Mouse (Mus musculus) heart, postnatal 0 days (tissue): ENCODE results near the gene Psmd13. TPM values are rescaled to one million over a fixed set of nuclear protein-coding genes. Genes with fewer than 3 reads are reported as not detected.

Experiments used
- ATAC-seq: fragments of 200-750 bp; cut with Nextera tagmentation; 2 replicates; pipeline ENCODE4 v1.8.0; 2017; ENCODE audit warnings: low read depth, moderate number of reproducible peaks, moderate library complexity; ENCODE audit not compliant: insufficient read depth
- DNase-seq: peaks from one replicate; pipeline ENCODE4 v3.0.0-alpha.2; 2016; ENCODE audit warnings: low spot score
- H3K27ac ChIP-seq: fragments of 300-500 bp; sonication (generic); 2 replicates; pipeline ENCODE4 v1.5.1; 2014; ENCODE audit warnings: low read depth, mild to moderate bottlenecking
- H3K27me3 ChIP-seq: fragments of 300-500 bp; sonication (generic); 2 replicates; pipeline ENCODE4 v1.6.1; 2014; ENCODE audit warnings: low read length, mixed read lengths; ENCODE audit not compliant: control insufficient read depth, insufficient read depth
- H3K36me3 ChIP-seq: fragments of 300-500 bp; sonication (generic); replicated peaks from 2 replicates; pipeline ENCODE4 v1.6.1; 2014; ENCODE audit warnings: low read length, mixed read lengths; ENCODE audit not compliant: control insufficient read depth, insufficient read depth
- H3K4me1 ChIP-seq: fragments of 300-500 bp; sonication (generic); 2 replicates; pipeline ENCODE4 v1.6.1; 2014; ENCODE audit warnings: antibody characterized with exemption; ENCODE audit not compliant: control insufficient read depth, insufficient read depth
- H3K4me2 ChIP-seq: fragments of 300-500 bp; sonication (generic); 2 replicates; pipeline ENCODE4 v1.6.1; 2014; ENCODE audit warnings: low read depth, mild to moderate bottlenecking, low read length, moderate library complexity
- H3K4me3 ChIP-seq: fragments of 300-500 bp; sonication (generic); 2 replicates; pipeline ENCODE4 v1.5.1; 2014; ENCODE audit warnings: low read depth, low read length
- H3K9ac ChIP-seq: fragments of 300-500 bp; sonication (generic); replicated peaks from 2 replicates; pipeline ENCODE4 v1.6.1; 2014; ENCODE audit warnings: low read depth, low read length, mixed read lengths
- H3K9me3 ChIP-seq: fragments of 300-500 bp; sonication (generic); replicated peaks from 2 replicates; pipeline ENCODE4 v1.6.1; 2016; ENCODE audit warnings: low read length; ENCODE audit not compliant: control insufficient read depth
- CTCF ChIP-seq: IDR thresholded peaks from 2 replicates; pipeline ENCODE4 v1.5.1; 2016; ENCODE audit warnings: antibody characterized with exemption, control low read depth, low read depth
- EP300 ChIP-seq: IDR thresholded peaks from 2 replicates; pipeline ENCODE4 v1.6.1; 2016; ENCODE audit warnings: antibody characterized with exemption, low read depth
- WGBS: fragments of 180-500 bp; shearing (Covaris S2); extraction: QIAGEN DNeasy Blood & Tissue Kit; methylation state at CpG from one replicate; pipeline ENCODE4 v1.1.7; 2014; 5-methylcytosine and 5-hydroxymethylcytosine counted together
- polyA plus RNA-seq: library from polyadenylated mRNA; unstranded; fragments of >200 nt; fragmentation: Nextera tagmentation; extraction: Ambion mirVana; gene quantifications from 2 replicates; pipeline ENCODE4 v1.2.1, GENCODE M21; 2015
- total RNA-seq: library from RNA; depleted of rRNA; stranded (reverse); fragments of >200 nt; gene quantifications from 2 replicates; pipeline ENCODE4 v1.2.3, GENCODE M21; 2014; ENCODE audit warnings: low replicate concordance

Gene Psmd13
- total and polyA plus RNA-seq, 2 experiments from 2014 or later: 72.6 to 185 TPM

- no peak for ATAC-seq
- WGBS: 90% methylated on average over 8 of the region's 8 CpGs
- Histone ChIP-seq H3K4me3 (peak overlapping the region; percentile 91; the same call in 1 of the 2 replicates), H3K36me3 (peaks cover 62% of the 10 kb centered on the region), H3K9ac (no peak overlapping the region), H3K9me3 (no peaks in the 10 kb centered on the region), H3K4me2 (peak overlapping the region; percentile 80), H3K27ac (no peak overlapping the region), H3K4me1 (peaks cover 20% of the 10 kb centered on the region), H3K27me3 (no peaks in the 10 kb centered on the region)
- DNase-seq: no peak
- TF ChIP-seq CTCF (no peak), EP300 (no peak)
These were observed 23.0 kb upstream of the Psmd13 start for GRCm38 (mm10) chr7:140858746-140859145.

DNA sequence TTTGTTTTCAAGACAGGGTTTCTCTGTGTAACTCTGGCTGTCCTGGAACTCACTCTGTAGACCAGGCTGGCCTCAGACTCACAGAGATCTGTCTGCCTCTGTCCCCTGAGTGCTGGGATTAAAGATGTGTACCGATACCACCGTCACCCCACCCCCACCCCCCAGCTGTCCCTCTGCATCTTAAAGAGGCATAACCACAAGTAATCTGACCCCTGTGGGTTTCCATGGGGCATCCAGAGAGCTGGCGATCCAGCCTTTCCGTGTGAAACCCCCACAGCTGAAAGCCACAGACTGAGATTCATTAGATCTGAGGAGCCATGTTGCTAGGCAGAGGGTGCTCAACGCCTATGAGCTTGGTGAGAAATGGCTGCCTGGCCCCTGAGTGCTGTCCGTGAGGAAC is 21.8 kb upstream of the Psmd13 start:
- H3K27ac ChIP-seq: no peak overlapping the region
- ATAC-seq: no peak
- no peak overlapping the region for H3K9ac ChIP-seq
- H3K27me3 ChIP-seq: no peaks in the 10 kb centered on the region
- no peak for DNase-seq
- H3K4me1 ChIP-seq: peaks cover 20% of the 10 kb centered on the region
- H3K9me3 ChIP-seq: no peaks in the 10 kb centered on the region
- no peak overlapping the region for H3K4me2 ChIP-seq
- H3K4me3 ChIP-seq: no peak overlapping the region
- peaks cover 62% of the 10 kb centered on the region for H3K36me3 ChIP-seq
- WGBS: 73% methylated on average over 6 of the region's 6 CpGs
- no peak for TF ChIP-seq CTCF
- TF ChIP-seq EP300: no peak

DNA sequence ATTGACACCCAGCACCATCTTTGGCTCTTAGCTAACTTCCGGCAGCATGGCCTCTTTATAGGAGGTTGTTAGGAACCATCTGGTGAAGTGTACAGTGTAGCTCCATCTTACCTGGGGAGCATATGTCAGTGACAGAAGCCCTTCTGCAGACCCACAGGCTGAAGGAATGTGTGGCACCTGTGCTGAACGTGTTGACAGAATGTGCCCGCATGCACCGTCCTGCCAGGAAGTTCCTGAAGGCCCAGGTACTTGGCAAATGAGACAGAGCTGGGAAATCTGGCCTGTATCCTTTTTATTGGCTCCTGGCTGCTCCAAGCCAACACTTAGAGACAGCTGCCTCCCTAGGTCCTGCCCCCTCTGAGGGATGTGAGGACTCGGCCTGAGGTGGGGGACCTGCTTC is 21.0 kb upstream of the Psmd13 start:
- 78% methylated on average over 5 of the region's 5 CpGs for WGBS
- H3K4me1 ChIP-seq: peaks cover 13% of the 10 kb centered on the region
- no peak overlapping the region for H3K4me2 ChIP-seq
- ATAC-seq (no peak), DNase-seq (no peak)
- no peak overlapping the region for H3K27ac ChIP-seq
- no peak overlapping the region for H3K4me3 ChIP-seq
- no peaks in the 10 kb centered on the region for H3K9me3 ChIP-seq
- H3K36me3 ChIP-seq: peaks cover 69% of the 10 kb centered on the region
- H3K27me3 ChIP-seq: no peaks in the 10 kb centered on the region
- no peak for TF ChIP-seq CTCF
- TF ChIP-seq EP300: no peak
- H3K9ac ChIP-seq: no peak overlapping the region

DNA sequence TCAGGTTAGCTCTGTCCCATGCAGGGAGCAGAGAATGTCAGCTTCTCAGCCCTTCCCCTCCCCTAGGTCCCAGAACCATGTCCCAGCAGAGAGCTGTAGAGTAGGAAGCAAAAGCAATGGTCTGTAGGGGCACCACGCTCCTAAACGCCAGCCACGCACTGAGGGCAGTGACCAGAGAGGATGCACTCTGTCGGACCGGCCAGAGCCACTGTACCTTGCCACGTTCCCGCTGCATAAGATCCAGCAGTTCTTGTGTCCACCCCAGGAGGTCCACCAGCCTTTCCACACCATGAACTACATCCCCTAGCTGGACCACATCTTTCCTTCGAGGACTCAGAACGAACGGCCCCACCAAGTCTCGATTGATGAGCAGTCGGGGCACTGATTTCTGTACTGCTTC is 17.0 kb upstream of the Psmd13 start:
- Histone ChIP-seq H3K36me3 (peaks cover 89% of the 10 kb centered on the region), H3K27me3 (no peaks in the 10 kb centered on the region), H3K9ac (no peak overlapping the region), H3K4me2 (no peak overlapping the region), H3K4me1 (no peaks in the 10 kb centered on the region), H3K9me3 (no peaks in the 10 kb centered on the region), H3K27ac (no peak overlapping the region), H3K4me3 (no peak overlapping the region)
- DNase-seq (no peak), ATAC-seq (no peak)
- TF ChIP-seq EP300 (no peak), CTCF (no peak)
- WGBS: 84% methylated on average over 12 of the region's 12 CpGs

DNA sequence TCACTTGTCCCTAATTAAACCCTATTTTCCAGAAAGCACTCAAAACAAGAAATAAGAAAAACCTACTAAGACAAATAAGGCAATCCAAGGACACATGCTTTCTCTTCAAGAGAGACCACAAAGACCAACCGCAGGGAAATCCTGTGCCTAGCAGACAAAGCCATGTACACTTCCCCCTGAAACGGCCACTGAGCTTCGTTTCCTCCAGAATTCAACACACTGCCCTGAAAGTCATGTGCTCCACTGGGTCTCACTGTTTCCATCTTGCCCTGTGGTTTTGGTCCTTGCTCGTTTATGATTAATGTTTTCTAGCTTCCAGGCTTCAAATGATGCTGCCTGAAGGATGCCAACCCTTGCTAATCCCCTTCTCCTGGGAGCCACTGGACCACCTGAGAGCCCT is 7.5 kb upstream of the Psmd13 start:
- Histone ChIP-seq H3K9ac (no peak overlapping the region), H3K4me1 (peaks cover under 1% of the 10 kb centered on the region; the same call in 1 of the 2 replicates), H3K36me3 (peaks cover 70% of the 10 kb centered on the region), H3K27ac (no peak overlapping the region), H3K9me3 (no peaks in the 10 kb centered on the region), H3K4me3 (no peak overlapping the region), H3K4me2 (no peak overlapping the region), H3K27me3 (no peaks in the 10 kb centered on the region)
- TF ChIP-seq CTCF: no peak
- TF ChIP-seq EP300: no peak
- DNase-seq (no peak), ATAC-seq (no peak)
- 87% methylated on average over 4 of the region's 4 CpGs for WGBS

DNA sequence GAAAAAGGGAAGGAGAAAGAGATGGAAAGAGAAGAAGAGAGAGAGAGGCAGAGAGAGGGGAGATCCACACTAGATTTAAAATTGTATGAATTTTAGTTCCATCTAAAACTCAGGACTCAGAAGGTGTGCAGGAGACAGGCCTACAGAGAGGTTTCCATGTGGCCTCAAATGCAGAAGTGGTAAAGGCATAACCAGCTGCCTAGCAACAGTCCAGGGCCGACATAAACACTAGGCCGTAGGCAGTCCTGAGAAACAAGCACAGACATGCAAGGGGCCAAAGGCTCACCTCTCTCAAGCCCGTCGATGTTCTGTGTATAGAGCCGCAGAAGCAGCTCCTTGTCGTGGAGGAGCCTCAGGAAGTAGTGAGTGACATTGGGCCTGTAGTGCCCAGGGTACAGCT is 4.4 kb upstream of the Psmd13 start:
- Histone ChIP-seq H3K27ac (no peak overlapping the region), H3K36me3 (peaks cover 52% of the 10 kb centered on the region), H3K9me3 (no peaks in the 10 kb centered on the region), H3K4me2 (no peak overlapping the region), H3K4me1 (peaks cover 13% of the 10 kb centered on the region), H3K9ac (no peak overlapping the region), H3K27me3 (no peaks in the 10 kb centered on the region), H3K4me3 (no peak overlapping the region)
- DNase-seq (no peak), ATAC-seq (no peak)
- 79% methylated on average over 6 of the region's 6 CpGs for WGBS
- TF ChIP-seq EP300 (no peak), CTCF (no peak)
